Comparison of ENCODE assay signal across 16 mouse cellular contexts in genomic region chr12:117256849-117257204, GRCm38 (mm10).
DNase-seq lines count a peak whose midpoint lies in the region; ATAC-seq and TF ChIP-seq lines count a peak whose summit lies in the region.
"Had no signal": no experiment of that assay in that cellular context is flagged by ENCODE, and none has a peak within 500 bp of the region (broad histone marks: within the 10 kb centered on the region; RNA-seq: fewer than 3 reads in every experiment).

No protein-coding gene starts in this region.

- no peak for TF ChIP-seq CTCF in intestine, postnatal 0 days (IDR thresholded peaks at IDR 0.05; ENCODE audit: low read depth)

- no peaks in the 10 kb centered on the region for H3K36me3 ChIP-seq in forebrain, embryonic 16.5 days (ENCODE audit: control insufficient read depth, insufficient read depth)
- H3K36me3 ChIP-seq in limb, embryonic 10.5 days, result no peaks in the 10 kb centered on the region
- 0 out of 2 replicates have a peak, but pooled peaks cover 7% of the 10 kb centered on the region for H3K36me3 ChIP-seq in neural tube, embryonic 13.5 days
- no peaks in the 10 kb centered on the region for H3K36me3 ChIP-seq in intestine, postnatal 0 days (ENCODE audit: control insufficient read depth, insufficient read depth)
- H3K36me3 ChIP-seq: limb, embryonic 12.5 days had no signal

- no peaks in the 10 kb centered on the region for H3K9me3 ChIP-seq in forebrain, embryonic 16.5 days (ENCODE audit: control insufficient read depth, low read length)
- no peaks in the 10 kb centered on the region for H3K9me3 ChIP-seq in limb, embryonic 10.5 days (replicated peaks)
- H3K9me3 ChIP-seq in neural tube, embryonic 13.5 days, result no peaks in the 10 kb centered on the region
- H3K9me3 ChIP-seq in intestine, postnatal 0 days (ENCODE audit: control insufficient read depth), result no peaks in the 10 kb centered on the region
- H3K9me3 ChIP-seq: limb, embryonic 12.5 days had no signal

- no peaks in the 10 kb centered on the region for H3K27me3 ChIP-seq in forebrain, embryonic 16.5 days (replicated peaks; ENCODE audit: control insufficient read depth, insufficient read depth, low read length)
- peaks cover 19% of the 10 kb centered on the region for H3K27me3 ChIP-seq in limb, embryonic 10.5 days (ENCODE audit: low read depth, poor library complexity, severe bottlenecking)
- peaks cover 11% of the 10 kb centered on the region; the same call in 1 of the 2 replicates for H3K27me3 ChIP-seq in neural tube, embryonic 13.5 days
- H3K27me3 ChIP-seq in intestine, postnatal 0 days (replicated peaks; ENCODE audit: control insufficient read depth, insufficient read depth, low read length), result no peaks in the 10 kb centered on the region
- H3K27me3 ChIP-seq: limb, embryonic 12.5 days had no signal

- no peak overlapping the region for H3K9ac ChIP-seq in forebrain, embryonic 16.5 days (replicated peaks; ENCODE audit: low read depth, low read length)
- peak overlapping the region; percentile 56; the same call in 1 of the 2 replicates for H3K9ac ChIP-seq in neural tube, embryonic 13.5 days
- H3K9ac ChIP-seq in intestine, postnatal 0 days (ENCODE audit: low read depth, low read length), result no peak overlapping the region
- H3K9ac ChIP-seq: limb, embryonic 12.5 days had no signal

- H3K4me1 ChIP-seq in forebrain, embryonic 16.5 days (replicated peaks; ENCODE audit: control insufficient read depth, insufficient read depth, low read length), result peaks cover 29% of the 10 kb centered on the region
- H3K4me1 ChIP-seq in limb, embryonic 10.5 days, result peaks cover 37% of the 10 kb centered on the region
- peaks cover 31% of the 10 kb centered on the region for H3K4me1 ChIP-seq in neural tube, embryonic 13.5 days (replicated peaks)
- no peaks in the 10 kb centered on the region for H3K4me1 ChIP-seq in intestine, postnatal 0 days (replicated peaks; ENCODE audit: control insufficient read depth, insufficient read depth, low read length)

- 43% methylated on average over 5 of the region's 5 CpGs for WGBS in forebrain, embryonic 16.5 days
- 69% methylated on average over 5 of the region's 5 CpGs for WGBS in limb, embryonic 10.5 days
- 47% methylated on average over 5 of the region's 5 CpGs for WGBS in neural tube, embryonic 13.5 days
- 86% methylated on average over 5 of the region's 5 CpGs for WGBS in intestine, postnatal 0 days

- intact Hi-C loops in left cerebral cortex, postnatal 4 days (cut with DNase I), result no loop called here

- no peak overlapping the region for H3K4me2 ChIP-seq in forebrain, embryonic 16.5 days (ENCODE audit: low read length)
- no peak overlapping the region for H3K4me2 ChIP-seq in neural tube, embryonic 13.5 days
- no peak overlapping the region for H3K4me2 ChIP-seq in intestine, postnatal 0 days (replicated peaks; ENCODE audit: low read depth)
- H3K4me2 ChIP-seq: limb, embryonic 12.5 days had no signal

- DNase-seq in frontal cortex, postnatal 14 days (ENCODE audit: low spot score in 2 of 2), result no peak
- DNase-seq in limb, embryonic 10.5 days (ENCODE audit: low spot score), result no peak
- no peak for DNase-seq in thymus, postnatal 14 days
- DNase-seq in left cerebral cortex, postnatal 4 days, result no peak
- DNase-seq: cerebellum, adult 9-10 months; gastrocnemius, postnatal 14 days; kidney, adult 2 months; lung, postnatal 36 days; right cerebral cortex, postnatal 14 days; thymus, adult 2 months had no signal

- no peak overlapping the region for H3K4me3 ChIP-seq in forebrain, embryonic 16.5 days (replicated peaks; ENCODE audit: low read length)
- H3K4me3 ChIP-seq in limb, embryonic 10.5 days, result no peak overlapping the region
- H3K4me3 ChIP-seq in neural tube, embryonic 13.5 days, result no peak overlapping the region
- no peak overlapping the region for H3K4me3 ChIP-seq in intestine, postnatal 0 days (ENCODE audit: low read depth, low read length)
- H3K4me3 ChIP-seq: limb, embryonic 12.5 days had no signal

- H3K27ac ChIP-seq in forebrain, embryonic 16.5 days (ENCODE audit: low read length), result peak overlapping the region; percentile 78
- H3K27ac ChIP-seq in limb, embryonic 10.5 days, result peak overlapping the region; percentile 85
- no peak overlapping the region for H3K27ac ChIP-seq in neural tube, embryonic 13.5 days (replicated peaks)
- H3K27ac ChIP-seq in intestine, postnatal 0 days (ENCODE audit: low read depth, low read length), result no peak overlapping the region
- H3K27ac ChIP-seq: limb, embryonic 12.5 days had no signal

- peak; percentile 49; the same call in 1 of the 2 replicates for ATAC-seq in frontal cortex, adult (ENCODE audit: low TSS enrichment)
- no peak for ATAC-seq in forebrain, embryonic 16.5 days
- no peak for ATAC-seq in neural tube, embryonic 13.5 days (ENCODE audit: low read depth)
- ATAC-seq in intestine, postnatal 0 days, result no peak
- ATAC-seq: Patski had no signal

Comparison
In these comparisons a context has a peak if more than half of its experiments do, and no peak if none do; other contexts are left out.
1. H3K27ac ChIP-seq: peak in forebrain, embryonic 16.5 days (single experiment) and limb, embryonic 10.5 days (single experiment); none in neural tube, embryonic 13.5 days (single experiment) and intestine, postnatal 0 days (single experiment).